Mouse (Mus musculus): ENCODE data around the gene Chrnd.

The Chrnd gene

DNA sequence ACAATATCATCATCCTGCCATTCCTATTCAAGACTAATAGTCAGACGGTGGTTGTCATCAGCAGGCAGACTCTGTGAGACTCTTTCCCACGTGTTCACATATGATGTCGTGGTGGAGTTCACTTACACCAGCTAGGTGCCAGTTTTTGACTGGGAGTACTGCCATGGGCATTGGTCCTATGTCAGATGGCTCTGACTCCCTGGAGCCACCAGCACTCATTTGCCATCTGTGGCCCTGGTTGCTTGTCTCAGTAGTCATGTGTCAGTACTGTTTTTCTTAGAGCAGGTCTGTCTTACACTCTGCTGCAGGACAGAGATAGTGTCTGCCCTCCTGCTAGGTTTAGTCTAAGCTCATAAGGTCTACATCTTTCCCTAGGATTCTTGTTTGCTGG, 36.7 kb downstream of the Chrnd start:
- DNase-seq (ENCODE audit: low read depth, low spot score): no peak

DNA sequence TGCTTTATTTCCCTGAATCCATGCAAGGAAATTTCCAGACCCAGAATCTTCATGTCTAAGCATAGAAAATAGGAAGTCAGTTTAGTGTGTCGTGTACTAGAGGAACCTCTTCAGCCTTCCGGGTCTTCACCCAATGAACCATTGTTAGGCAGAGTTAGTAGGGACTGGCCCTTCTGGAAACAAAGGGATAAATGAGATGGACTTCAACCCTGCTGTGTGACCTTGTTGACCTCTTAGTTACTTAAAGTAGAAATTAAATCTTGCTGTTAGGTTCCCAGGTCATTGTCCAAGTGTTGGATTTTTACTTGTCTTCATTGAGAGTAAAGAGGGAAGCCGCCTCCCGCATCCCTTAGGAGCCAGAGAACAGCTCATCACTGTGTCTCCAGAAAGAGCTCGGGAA, 40.2 kb downstream of the Chrnd start:
- DNase-seq (ENCODE audit: low read depth, low spot score): no peak

DNA sequence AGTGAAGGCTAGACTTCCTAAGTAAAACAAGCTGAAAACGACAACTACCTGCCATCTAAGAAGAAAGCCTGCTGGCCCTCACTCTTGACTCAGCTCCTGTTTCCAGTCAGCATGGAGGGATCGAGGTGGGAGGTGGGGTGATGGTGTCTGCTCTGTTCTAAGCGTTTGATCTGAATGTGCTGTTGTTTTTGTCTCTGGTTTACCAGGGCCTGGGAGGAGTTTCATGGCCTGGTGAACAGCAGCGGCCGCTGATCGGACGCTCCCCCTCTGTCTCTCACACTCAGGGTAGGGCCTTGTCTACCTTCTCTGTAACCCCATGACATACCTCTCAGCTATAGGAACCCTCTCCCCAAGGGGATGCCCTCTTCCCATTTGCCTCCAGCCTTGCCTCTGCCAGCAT, 41.8 kb downstream of the Chrnd start:
- no peak for DNase-seq (ENCODE audit: low read depth, low spot score)

DNA sequence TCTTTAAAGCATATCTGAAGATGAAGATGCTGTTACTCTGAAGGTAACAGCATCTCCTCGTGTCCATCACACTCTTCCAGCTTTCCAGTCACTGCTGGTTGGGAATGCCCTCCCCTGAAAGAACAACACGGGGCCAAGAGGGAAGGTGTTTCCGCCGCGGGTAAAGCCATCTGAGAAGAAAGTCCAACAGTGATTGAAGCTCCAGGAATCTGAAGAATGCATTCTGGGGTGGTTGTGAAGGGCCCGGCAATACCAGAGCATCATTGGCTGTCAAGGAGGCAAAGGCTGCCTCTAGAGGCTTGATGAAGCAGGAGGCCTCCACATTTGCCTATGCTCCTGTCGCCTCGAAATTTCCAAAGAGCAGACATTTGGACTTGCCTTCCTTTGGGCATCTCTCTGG, 48.6 kb downstream of the Chrnd start:
- no peak for DNase-seq (ENCODE audit: low read depth, low spot score)

DNA sequence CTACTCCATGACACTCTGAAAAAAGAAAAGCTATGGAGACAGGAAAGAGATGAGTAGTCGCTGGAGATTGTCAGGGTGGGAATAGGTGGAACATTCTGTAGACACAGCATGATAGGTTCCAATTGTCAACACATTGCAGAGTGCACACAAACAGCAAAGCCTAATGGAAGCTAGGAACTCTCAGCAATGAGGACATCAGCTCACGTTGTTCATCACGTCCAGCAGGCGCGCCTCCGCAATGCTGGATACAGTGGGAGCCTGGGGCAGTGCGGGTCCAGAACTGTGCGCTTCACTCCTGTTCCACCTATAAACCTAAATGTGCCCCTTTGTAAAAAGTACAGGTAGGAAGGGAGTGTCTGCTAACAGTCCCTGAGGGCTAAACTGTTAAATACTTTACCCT, 52.6 kb downstream of the Chrnd start:
- no peak for DNase-seq (ENCODE audit: low read depth, low spot score)

DNA sequence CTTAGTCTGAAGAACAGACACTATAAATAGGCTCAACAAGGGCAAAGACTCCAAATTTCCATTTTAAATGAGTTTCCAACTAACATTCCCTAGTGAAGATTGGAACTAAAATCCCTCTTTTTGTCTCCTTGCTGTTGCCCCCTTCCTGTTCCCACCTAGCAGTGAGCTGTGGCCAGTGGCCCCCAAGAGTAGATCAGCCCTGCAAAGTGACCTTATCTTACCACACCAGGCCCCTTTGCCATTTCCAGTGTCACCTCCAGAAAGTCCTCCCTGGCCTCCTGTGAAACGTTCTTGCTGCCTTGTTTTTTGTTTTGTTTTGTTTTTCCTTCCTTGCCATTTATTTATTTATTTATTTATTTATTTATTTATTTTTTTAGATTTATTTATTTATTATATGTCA, 55.0 kb downstream of the Chrnd start:
- no peak for DNase-seq (ENCODE audit: low read depth, low spot score)

DNA sequence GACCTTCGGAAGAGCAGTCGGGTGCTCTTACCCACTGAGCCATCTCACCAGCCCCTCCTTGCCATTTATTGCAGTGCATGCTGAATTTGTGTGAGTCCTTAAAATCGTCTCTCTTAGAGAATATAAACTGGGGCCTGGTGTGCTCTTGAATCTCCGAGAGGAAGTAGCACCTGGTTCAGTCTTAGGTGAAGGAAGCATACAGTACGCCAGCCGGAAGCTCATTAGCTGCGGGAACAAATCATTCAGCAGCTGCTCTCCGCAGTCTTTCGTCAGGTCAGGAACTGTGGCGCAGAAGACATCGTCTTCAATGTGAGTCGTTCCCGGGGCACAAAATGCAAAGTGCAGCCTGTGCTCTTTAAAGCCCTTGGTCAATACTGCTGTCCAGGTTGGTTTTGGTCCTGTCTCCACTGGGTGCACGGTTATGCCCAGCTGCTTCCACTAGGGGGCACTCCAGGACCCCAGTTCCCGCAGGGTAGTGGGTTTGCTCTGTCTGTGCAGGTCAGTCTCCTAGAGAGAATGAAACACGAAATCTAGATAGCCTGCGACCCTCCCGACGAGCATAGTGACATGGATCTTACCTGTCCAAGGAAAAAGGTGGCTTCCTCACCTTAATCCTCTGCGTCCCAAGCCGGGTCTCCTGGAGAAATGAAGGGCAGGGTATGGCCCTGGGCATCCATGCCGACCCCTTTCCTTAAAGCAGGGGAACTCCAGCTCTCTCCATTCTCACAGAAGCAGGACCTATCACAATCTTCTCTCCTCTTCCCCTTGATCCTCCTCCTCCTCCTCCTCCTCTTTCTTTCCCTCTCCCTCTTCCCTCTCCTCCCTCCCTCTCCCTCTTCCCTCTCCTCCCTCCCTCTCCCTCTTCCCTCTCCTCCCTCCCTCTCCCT, 55.8 kb downstream of the Chrnd start:
- DNase-seq (ENCODE audit: low read depth, low spot score): peak; percentile 22
